ENCODE assay signal across 10 mouse cellular contexts in the genomic region with DNA sequence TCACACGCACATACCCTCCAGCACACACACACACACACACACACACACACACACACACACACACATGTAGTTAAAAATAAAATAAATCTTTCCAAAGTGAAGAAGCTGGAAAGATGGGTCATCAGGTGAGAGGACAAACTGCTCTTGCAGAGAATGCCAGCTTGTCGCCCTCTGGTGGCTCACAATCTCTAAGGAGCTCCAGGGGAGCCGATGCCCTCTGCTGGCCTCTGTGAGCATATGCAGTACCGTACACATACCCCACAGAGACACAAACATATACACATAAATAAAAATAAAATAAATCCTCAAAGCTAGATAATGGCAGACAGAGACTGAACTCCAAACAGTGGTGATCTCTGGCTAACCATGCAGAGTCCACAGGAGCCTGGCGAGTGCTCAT.
DNase-seq lines count a peak whose midpoint lies in the region; ATAC-seq and TF ChIP-seq lines count a peak whose summit lies in the region.
"Had no signal": no experiment of that assay in that cellular context is flagged by ENCODE, and none has a peak within 500 bp of the region (broad histone marks: within the 10 kb centered on the region; RNA-seq: fewer than 3 reads in every experiment).

No protein-coding gene starts in this region.

- TF ChIP-seq POLR2A in spleen, adult 2 months (IDR thresholded peaks at IDR 0.05; ENCODE audit: low read depth, low read length): no peak

- no peaks in the 10 kb centered on the region for H3K9me3 ChIP-seq in heart, postnatal 0 days (replicated peaks; ENCODE audit: control insufficient read depth, low read length)
- H3K9me3 ChIP-seq in heart, embryonic 11.5 days (replicated peaks; ENCODE audit: control insufficient read depth, low read length): no peaks in the 10 kb centered on the region
- H3K9me3 ChIP-seq in intestine, embryonic 16.5 days (ENCODE audit: control insufficient read depth, low read length): no peaks in the 10 kb centered on the region

- no peak overlapping the region for H3K4me2 ChIP-seq in heart, postnatal 0 days (ENCODE audit: low read depth, low read length)
- H3K4me2 ChIP-seq in heart, embryonic 11.5 days: no peak overlapping the region
- no peak overlapping the region for H3K4me2 ChIP-seq in intestine, embryonic 16.5 days (ENCODE audit: low read depth, low read length)

- H3K27ac ChIP-seq in heart, postnatal 0 days (ENCODE audit: low read depth): no peak overlapping the region
- no peak overlapping the region for H3K27ac ChIP-seq in heart, embryonic 11.5 days (ENCODE audit: low read depth, low read length)
- no peak overlapping the region for H3K27ac ChIP-seq in spleen, adult 2 months (ENCODE audit: insufficient read depth, low read length)
- H3K27ac ChIP-seq in intestine, embryonic 16.5 days (ENCODE audit: low read length): no peak overlapping the region
- H3K27ac ChIP-seq: macrophage had no signal

- H3K9ac ChIP-seq in heart, postnatal 0 days (replicated peaks; ENCODE audit: low read depth, low read length): no peak overlapping the region
- H3K9ac ChIP-seq in heart, embryonic 11.5 days (ENCODE audit: low read depth, low read length): no peak overlapping the region
- H3K9ac ChIP-seq in intestine, embryonic 16.5 days (ENCODE audit: low read depth, low read length): no peak overlapping the region

- TF ChIP-seq CTCF in heart, postnatal 0 days (IDR thresholded peaks at IDR 0.05; ENCODE audit: low read depth): peak; percentile 65
- TF ChIP-seq CTCF in spleen, adult 2 months (IDR thresholded peaks at IDR 0.05; ENCODE audit: extremely low read depth, insufficient read depth, insufficient read length, insufficient replicate concordance): peak; percentile 17; the same call in 1 of the 2 replicates

- TF ChIP-seq EP300 in heart, postnatal 0 days (IDR thresholded peaks at IDR 0.05; ENCODE audit: low read depth): no peak

- no peak for DNase-seq in heart, postnatal 0 days (ENCODE audit: low spot score)
- no peak for DNase-seq in spleen, adult 2 months (ENCODE audit: low read depth in 1 of 2, low spot score in 2 of 2)
- no peak for DNase-seq in spleen, postnatal 36 days (ENCODE audit: low spot score in 2 of 2)
- DNase-seq in embryo, embryonic 10.5 days (ENCODE audit: low spot score): peak; percentile 49
- DNase-seq in retina, embryonic 14.5 days (ENCODE audit: low spot score): peak; percentile 40
- no peak for DNase-seq in gastrocnemius, adult 8-10 months (ENCODE audit: low spot score in 2 of 2)

- H3K36me3 ChIP-seq in heart, postnatal 0 days (replicated peaks; ENCODE audit: control insufficient read depth, insufficient read depth, low read length): peaks cover 52% of the 10 kb centered on the region
- H3K36me3 ChIP-seq in heart, embryonic 11.5 days (ENCODE audit: control insufficient read depth, insufficient read depth, low read length): peaks cover 9% of the 10 kb centered on the region; the same call in 1 of the 2 replicates
- H3K36me3 ChIP-seq in spleen, adult 2 months (ENCODE audit: control insufficient read depth, insufficient read depth, low read length): no peaks in the 10 kb centered on the region
- no peaks in the 10 kb centered on the region for H3K36me3 ChIP-seq in intestine, embryonic 16.5 days (ENCODE audit: control insufficient read depth, insufficient read depth, low read length)

- H3K4me3 ChIP-seq in heart, postnatal 0 days (ENCODE audit: low read depth, low read length): no peak overlapping the region
- no peak overlapping the region for H3K4me3 ChIP-seq in heart, embryonic 11.5 days (ENCODE audit: low read depth, low read length)
- no peak overlapping the region for H3K4me3 ChIP-seq in spleen, adult 2 months (ENCODE audit: extremely low read depth, insufficient read depth, insufficient read length)
- no peak overlapping the region for H3K4me3 ChIP-seq in intestine, embryonic 16.5 days (ENCODE audit: low read length)
- H3K4me3 ChIP-seq: erythroblast, embryonic 14.5 days had no signal

- H3K4me1 ChIP-seq in heart, postnatal 0 days (ENCODE audit: control insufficient read depth, insufficient read depth): no peaks in the 10 kb centered on the region
- H3K4me1 ChIP-seq in heart, embryonic 11.5 days (ENCODE audit: control insufficient read depth, insufficient read depth, low read length): no peaks in the 10 kb centered on the region
- H3K4me1 ChIP-seq in spleen, adult 2 months (ENCODE audit: control insufficient read depth, insufficient read depth, insufficient read length): no peaks in the 10 kb centered on the region
- no peaks in the 10 kb centered on the region for H3K4me1 ChIP-seq in intestine, embryonic 16.5 days (ENCODE audit: control insufficient read depth, insufficient read depth, low read length)

- ATAC-seq in heart, postnatal 0 days (ENCODE audit: insufficient read depth, low read depth): peak; percentile 30; the same call in 1 of the 2 replicates
- no peak for ATAC-seq in heart, embryonic 11.5 days (replicated peaks; ENCODE audit: insufficient number of reproducible peaks, low FRiP score, low TSS enrichment)
- no peak for ATAC-seq in intestine, embryonic 16.5 days

- no peaks in the 10 kb centered on the region for H3K27me3 ChIP-seq in heart, postnatal 0 days (ENCODE audit: control insufficient read depth, insufficient read depth, low read length)
- no peaks in the 10 kb centered on the region for H3K27me3 ChIP-seq in heart, embryonic 11.5 days (ENCODE audit: control insufficient read depth, insufficient read depth, low read length)
- no peaks in the 10 kb centered on the region for H3K27me3 ChIP-seq in spleen, adult 2 months (ENCODE audit: control insufficient read depth, insufficient read depth, low read length)
- H3K27me3 ChIP-seq in intestine, embryonic 16.5 days (replicated peaks; ENCODE audit: control insufficient read depth, insufficient read depth, low read length): no peaks in the 10 kb centered on the region

- 94% methylated on average over 5 of the region's 5 CpGs for WGBS in heart, postnatal 0 days
- 85% methylated on average over 5 of the region's 5 CpGs for WGBS in heart, embryonic 11.5 days (ENCODE audit: insufficient replicate concordance)
- 89% methylated on average over 5 of the region's 5 CpGs for WGBS in spleen, adult 2 months
- WGBS in intestine, embryonic 16.5 days: 92% methylated on average over 5 of the region's 5 CpGs

Comparison
In these comparisons a context has a peak if more than half of its experiments do, and no peak if none do; other contexts are left out.
1. DNase-seq: peak in embryo, embryonic 10.5 days (single experiment) and retina, embryonic 14.5 days (single experiment); none in heart, postnatal 0 days (single experiment), spleen, adult 2 months (0 of 2), spleen, postnatal 36 days (0 of 2) and gastrocnemius, adult 8-10 months (0 of 2).